Mouse (Mus musculus): ENCODE data around the gene Gm7879. TPM values are rescaled to one million over a fixed set of nuclear protein-coding genes. Genes with fewer than 3 reads are reported as not detected.
A peak's percentile ranks its signal among the peaks of the same experiment; 100 is the strongest.
"Not testable (repeated sequence)": the region's sequence is repeated elsewhere in the genome, so short reads cannot be mapped to it uniquely, and the experiment has no call there.

Gene Gm7879
- polyA plus RNA-seq (2012; ENCODE audit: insufficient read depth, low replicate concordance), result 0.30 TPM in 1 of 2 replicates, not detected in the other

DNA sequence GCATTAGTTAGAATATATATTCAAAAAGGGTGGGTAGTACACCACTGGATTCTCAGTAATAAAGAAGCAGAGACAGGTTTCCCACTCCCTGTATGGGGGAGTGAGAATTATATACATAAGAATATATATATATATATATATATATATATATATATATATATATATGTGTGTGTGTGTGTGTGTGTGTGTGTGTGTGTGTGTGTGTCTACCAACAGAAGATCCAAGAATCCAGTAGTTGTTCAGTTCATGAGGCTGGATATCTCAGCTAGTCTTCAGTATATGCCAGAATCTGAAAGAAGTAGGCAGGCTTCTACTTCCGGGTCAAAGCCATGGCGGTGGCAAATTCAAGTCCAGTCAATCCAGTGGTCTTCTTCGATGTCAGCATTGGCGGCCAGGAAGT, at the start of gene Gm7879:
TSS of gene Gm7879 (plus strand) at position 301 of the 400 bp plus-strand sequence.
- not testable (repeated sequence) for H3K4me1 ChIP-seq; H3K4me3 ChIP-seq (replicated peaks); H3K27me3 ChIP-seq (replicated peaks); H3K9me3 ChIP-seq
- peaks cover 23% of the 10 kb centered on the region for H3K36me3 ChIP-seq (replicated peaks; ENCODE audit: low read length)

DNA sequence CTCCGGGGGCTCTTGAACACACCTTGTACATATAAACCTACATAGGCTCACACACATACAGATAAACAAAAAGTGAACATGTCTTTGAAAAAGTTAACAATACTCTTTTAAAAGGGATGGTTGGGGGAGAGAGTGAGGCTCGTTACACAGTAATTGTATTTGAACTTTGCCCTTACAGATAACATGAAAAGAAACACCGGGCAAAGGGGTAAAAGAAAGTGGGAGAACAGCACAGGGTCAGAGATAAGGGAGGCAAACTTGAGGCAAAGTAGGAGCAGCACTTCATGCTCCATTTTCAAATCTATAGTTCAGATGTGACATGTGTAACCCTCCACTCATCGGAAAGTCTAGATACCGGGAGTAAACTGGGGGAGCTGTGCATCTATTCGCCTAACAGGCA, 49.3 kb upstream of the Gm7879 start:
- Histone ChIP-seq H3K4me1 (peaks cover 57% of the 10 kb centered on the region), H3K27me3 (replicated peaks) (no peaks in the 10 kb centered on the region), H3K9me3 (peaks cover 7% of the 10 kb centered on the region; the same call in 1 of the 2 replicates), H3K36me3 (replicated peaks; ENCODE audit: low read length) (no peaks in the 10 kb centered on the region), H3K4me3 (replicated peaks) (no peak overlapping the region)
- TF ChIP-seq FLI1 (IDR thresholded peaks at IDR 0.05; ENCODE audit: low read length), result no peak
- TF ChIP-seq GATA1 (IDR thresholded peaks at IDR 0.05; ENCODE audit: borderline replicate concordance, low read length), result no peak

DNA sequence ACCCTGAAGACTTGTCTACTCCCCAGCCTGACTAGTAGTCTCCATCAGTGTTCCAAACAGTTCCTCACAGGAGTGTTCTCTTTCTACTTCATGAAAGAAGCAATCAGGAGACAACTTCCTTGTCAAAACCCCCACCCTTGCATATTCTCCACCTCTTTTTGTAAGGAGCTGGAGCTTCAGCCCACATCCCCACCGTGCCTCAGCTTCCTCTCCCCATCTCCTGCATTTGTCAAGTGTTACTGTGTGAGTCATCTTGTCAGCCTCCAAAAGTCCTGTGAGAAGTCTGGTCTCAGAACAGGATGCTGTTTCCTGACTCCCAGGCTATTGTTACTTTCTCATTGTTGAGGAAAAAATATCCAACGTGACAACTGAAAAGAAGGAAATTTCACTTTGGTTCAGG, 47.6 kb upstream of the Gm7879 start:
- TF ChIP-seq GATA1 (IDR thresholded peaks at IDR 0.05; ENCODE audit: borderline replicate concordance, low read length) (no peak), FLI1 (IDR thresholded peaks at IDR 0.05; ENCODE audit: low read length) (no peak)
- no peaks in the 10 kb centered on the region for H3K9me3 ChIP-seq
- peaks cover 73% of the 10 kb centered on the region for H3K4me1 ChIP-seq
- H3K36me3 ChIP-seq (replicated peaks; ENCODE audit: low read length), result no peaks in the 10 kb centered on the region
- peak overlapping the region; percentile 74 for H3K4me3 ChIP-seq (replicated peaks)
- H3K27me3 ChIP-seq (replicated peaks), result no peaks in the 10 kb centered on the region

DNA sequence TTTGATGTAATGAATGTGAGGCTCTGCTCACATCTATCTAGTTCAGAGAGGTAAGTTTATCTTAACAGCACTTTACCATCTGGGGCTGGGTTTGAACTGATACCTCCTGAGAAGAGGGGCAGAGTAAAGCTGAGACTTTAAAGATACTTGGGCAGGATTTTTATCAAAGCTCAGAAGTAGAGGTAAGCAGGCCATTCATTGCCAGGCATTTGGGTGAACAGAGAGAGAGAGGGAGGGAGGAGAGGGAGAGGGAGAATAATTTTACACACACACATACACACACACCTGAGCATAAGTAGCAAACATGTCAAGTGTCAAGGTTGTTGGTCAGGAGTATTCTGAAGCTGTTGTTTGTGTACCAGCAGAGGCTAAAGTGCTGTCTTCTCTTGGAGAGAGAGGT, 44.7 kb upstream of the Gm7879 start, which contains the start of gene Cd38:
TSS of gene Cd38 (plus strand) at position 301 of the 400 bp plus-strand sequence.
- H3K9me3 ChIP-seq, result no peaks in the 10 kb centered on the region
- H3K36me3 ChIP-seq (replicated peaks; ENCODE audit: low read length), result peaks cover 2% of the 10 kb centered on the region
- peaks cover 87% of the 10 kb centered on the region for H3K4me1 ChIP-seq
- H3K27me3 ChIP-seq (replicated peaks), result no peaks in the 10 kb centered on the region
- H3K4me3 ChIP-seq (replicated peaks), result peak within 1 kb of the TSS; percentile 93
- no peak for TF ChIP-seq FLI1 (IDR thresholded peaks at IDR 0.05; ENCODE audit: low read length)
- no peak for TF ChIP-seq GATA1 (IDR thresholded peaks at IDR 0.05; ENCODE audit: borderline replicate concordance, low read length)

DNA sequence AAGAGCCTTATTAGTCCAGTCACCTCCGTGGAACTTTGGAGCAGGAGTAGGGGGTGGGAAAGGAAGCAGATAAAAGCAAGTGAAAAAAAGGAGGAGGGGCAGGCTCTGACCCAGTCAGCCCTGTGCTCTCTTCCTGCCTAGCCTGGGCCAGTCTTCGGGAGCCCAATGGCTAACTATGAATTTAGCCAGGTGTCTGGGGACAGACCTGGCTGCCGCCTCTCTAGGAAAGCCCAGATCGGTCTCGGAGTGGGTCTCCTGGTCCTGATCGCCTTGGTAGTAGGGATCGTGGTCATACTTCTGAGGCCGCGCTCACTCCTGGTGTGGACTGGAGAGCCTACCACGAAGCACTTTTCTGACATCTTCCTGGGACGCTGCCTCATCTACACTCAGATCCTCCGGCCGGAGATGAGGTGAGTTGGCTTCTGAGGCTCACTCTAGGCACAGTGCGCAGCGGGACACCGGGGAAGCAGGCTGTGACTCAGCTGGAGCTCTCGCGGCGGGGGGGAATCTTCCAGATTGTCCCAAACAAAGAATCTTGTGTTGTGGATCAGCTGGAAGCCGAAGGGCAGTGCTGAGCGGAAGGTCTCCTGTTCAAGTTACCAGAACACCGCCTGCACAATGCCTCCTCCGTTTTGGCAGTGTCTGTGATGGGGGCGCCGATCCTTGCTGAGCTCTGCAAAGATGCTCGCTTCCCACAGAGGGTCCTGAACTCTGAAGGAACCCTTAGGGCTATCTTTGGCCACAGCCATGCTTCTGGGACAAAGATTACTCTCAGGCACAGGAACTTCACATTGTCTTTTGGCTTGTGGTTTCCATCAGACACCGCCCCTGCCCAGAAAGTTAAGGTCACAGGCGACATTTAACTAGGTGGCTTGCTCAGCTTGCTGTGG, 44.0 kb upstream of the Gm7879 start:
- Histone ChIP-seq H3K36me3 (replicated peaks; ENCODE audit: low read length) (peaks cover 7% of the 10 kb centered on the region), H3K4me3 (replicated peaks) (peak overlapping the region; percentile 93), H3K9me3 (no peaks in the 10 kb centered on the region), H3K27me3 (replicated peaks) (no peaks in the 10 kb centered on the region), H3K4me1 (peaks cover 86% of the 10 kb centered on the region)
- no peak for TF ChIP-seq GATA1 (IDR thresholded peaks at IDR 0.05; ENCODE audit: borderline replicate concordance, low read length)
- no peak for TF ChIP-seq FLI1 (IDR thresholded peaks at IDR 0.05; ENCODE audit: low read length)

DNA sequence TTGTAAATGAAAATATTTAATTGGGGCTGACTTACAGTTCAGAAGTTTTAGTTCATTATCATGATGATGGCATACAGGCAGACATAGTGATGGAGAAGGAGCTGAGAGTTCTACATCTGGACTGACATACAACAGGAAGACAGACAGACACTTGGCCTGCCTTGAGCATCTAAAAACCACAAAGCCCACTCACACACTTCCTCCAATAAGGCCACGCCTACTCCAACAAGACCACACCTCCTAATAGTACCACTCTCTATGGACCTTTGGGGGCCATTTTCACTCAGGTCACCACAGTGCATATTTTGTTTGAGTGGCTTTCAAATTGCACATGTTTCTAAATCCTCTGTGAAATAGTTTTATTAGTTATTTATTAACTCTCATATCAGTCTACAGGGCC, 41.1 kb upstream of the Gm7879 start:
- Histone ChIP-seq H3K4me1 (peaks cover 63% of the 10 kb centered on the region), H3K27me3 (replicated peaks) (no peaks in the 10 kb centered on the region), H3K4me3 (replicated peaks) (no peak overlapping the region), H3K36me3 (replicated peaks; ENCODE audit: low read length) (peaks cover 15% of the 10 kb centered on the region), H3K9me3 (peaks cover 6% of the 10 kb centered on the region)
- TF ChIP-seq GATA1 (IDR thresholded peaks at IDR 0.05; ENCODE audit: borderline replicate concordance, low read length) (no peak), FLI1 (IDR thresholded peaks at IDR 0.05; ENCODE audit: low read length) (no peak)

DNA sequence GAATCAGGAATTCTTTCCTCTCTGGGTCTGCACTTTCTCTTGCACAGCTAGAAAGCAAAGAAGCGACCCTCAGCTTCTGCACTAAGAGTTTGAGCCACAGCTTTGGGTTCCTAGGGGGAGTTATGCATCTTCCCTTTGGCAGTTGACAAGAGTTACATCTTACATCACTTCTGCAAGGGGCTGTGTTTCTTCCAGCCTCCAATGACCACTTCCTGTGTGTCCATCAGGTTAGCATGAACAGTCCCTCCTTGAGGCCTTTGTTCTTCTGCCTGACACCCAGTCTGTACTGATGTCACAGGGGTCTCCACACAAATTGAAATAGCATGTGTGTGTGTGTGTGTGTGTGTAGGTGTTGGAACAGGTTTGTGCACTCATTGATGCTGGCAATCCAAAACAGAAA, 40.3 kb upstream of the Gm7879 start:
- H3K36me3 ChIP-seq (replicated peaks; ENCODE audit: low read length), result peaks cover 15% of the 10 kb centered on the region
- H3K4me3 ChIP-seq (replicated peaks), result no peak overlapping the region
- no peaks in the 10 kb centered on the region for H3K27me3 ChIP-seq (replicated peaks)
- TF ChIP-seq FLI1 (IDR thresholded peaks at IDR 0.05; ENCODE audit: low read length) (no peak), GATA1 (IDR thresholded peaks at IDR 0.05; ENCODE audit: borderline replicate concordance, low read length) (no peak)
- H3K9me3 ChIP-seq, result peaks cover 6% of the 10 kb centered on the region
- peaks cover 58% of the 10 kb centered on the region for H3K4me1 ChIP-seq

DNA sequence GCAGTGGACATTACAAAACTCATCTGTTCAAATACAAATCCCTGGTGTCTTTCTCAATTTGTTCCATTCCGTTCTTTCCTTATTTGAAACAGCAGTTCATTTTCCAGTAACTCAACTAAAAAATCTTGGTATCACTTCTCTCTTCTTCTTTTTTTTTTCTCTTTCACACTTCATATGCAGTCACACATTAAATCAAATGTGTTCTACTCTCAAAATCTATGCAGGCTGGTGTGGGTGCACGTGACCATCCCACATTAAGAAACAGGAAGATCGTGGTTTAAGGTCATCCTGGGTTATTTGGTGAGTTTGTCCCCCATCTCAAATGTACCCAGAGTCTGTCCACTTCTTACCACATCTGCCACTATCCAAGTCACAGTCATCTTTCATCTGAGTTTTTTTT, 30.9 kb upstream of the Gm7879 start:
- H3K36me3 ChIP-seq (replicated peaks; ENCODE audit: low read length), result peaks cover 7% of the 10 kb centered on the region
- H3K27me3 ChIP-seq (replicated peaks), result no peaks in the 10 kb centered on the region
- H3K9me3 ChIP-seq, result no peaks in the 10 kb centered on the region
- no peak for TF ChIP-seq FLI1 (IDR thresholded peaks at IDR 0.05; ENCODE audit: low read length)
- no peak for TF ChIP-seq GATA1 (IDR thresholded peaks at IDR 0.05; ENCODE audit: borderline replicate concordance, low read length)
- peaks cover 20% of the 10 kb centered on the region for H3K4me1 ChIP-seq
- no peak overlapping the region for H3K4me3 ChIP-seq (replicated peaks)

DNA sequence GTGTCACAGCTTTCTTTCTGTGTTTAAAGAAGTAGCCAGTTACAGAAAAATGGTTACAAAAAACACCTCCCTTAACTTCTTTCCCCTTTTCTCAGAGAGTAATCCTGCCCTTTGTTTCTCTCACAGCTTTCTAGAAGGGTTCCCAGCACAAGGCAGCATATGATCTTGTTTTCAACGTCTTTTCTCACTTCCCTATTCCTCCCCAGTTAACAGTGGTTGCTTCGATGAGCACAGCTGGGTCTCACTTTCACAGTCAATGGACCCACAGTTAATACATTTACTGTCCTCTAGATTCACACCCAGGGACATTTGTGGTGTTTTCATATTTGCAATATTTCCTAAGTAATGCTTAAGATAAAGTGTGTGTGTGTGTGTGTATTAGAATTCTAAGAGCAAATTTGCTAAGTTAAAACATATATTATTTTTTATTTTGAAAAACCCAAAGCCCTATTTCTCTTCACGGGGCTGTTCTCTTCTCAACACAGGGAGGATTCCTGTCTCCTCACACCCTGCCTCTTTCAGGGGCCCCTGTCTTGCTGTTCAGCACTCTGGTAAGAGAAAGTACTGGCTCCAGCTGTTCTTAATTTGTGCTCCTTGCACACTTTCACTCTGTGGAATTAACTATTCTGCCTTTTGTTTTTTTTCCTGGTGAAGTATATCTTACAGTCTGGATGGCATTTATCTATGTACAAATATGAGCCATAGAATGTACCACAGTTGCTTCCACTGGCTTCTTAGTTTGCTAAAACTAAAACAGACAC, 27.7 kb upstream of the Gm7879 start:
- no peak for TF ChIP-seq FLI1 (IDR thresholded peaks at IDR 0.05; ENCODE audit: low read length)
- no peak for TF ChIP-seq GATA1 (IDR thresholded peaks at IDR 0.05; ENCODE audit: borderline replicate concordance, low read length)
- Histone ChIP-seq H3K36me3 (replicated peaks; ENCODE audit: low read length) (peaks cover 11% of the 10 kb centered on the region), H3K9me3 (no peaks in the 10 kb centered on the region), H3K27me3 (replicated peaks) (no peaks in the 10 kb centered on the region), H3K4me3 (replicated peaks) (no peak overlapping the region), H3K4me1 (peaks cover 24% of the 10 kb centered on the region)

DNA sequence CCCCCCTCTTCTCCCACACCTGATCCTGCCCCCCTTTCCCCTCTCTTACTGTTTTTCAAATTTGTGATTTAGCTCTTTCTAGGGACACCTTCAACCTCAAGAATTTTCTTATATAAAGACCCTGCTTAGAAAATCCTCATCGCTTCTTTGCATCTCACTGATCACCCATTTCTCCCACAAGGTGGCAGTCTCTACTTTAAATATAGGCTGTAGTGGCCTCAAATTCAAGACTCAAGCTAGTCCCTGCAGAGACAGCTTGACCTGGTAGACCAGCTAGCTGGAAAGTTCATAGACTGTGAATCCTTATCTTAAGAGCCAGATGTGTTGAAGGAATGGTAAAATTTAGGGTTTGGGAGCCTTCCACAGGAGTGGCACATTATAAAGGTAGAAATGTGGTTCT, 20.6 kb upstream of the Gm7879 start:
- Histone ChIP-seq H3K4me1 (peaks cover 28% of the 10 kb centered on the region), H3K36me3 (replicated peaks; ENCODE audit: low read length) (peaks cover 4% of the 10 kb centered on the region), H3K4me3 (replicated peaks) (no peak overlapping the region), H3K9me3 (no peaks in the 10 kb centered on the region), H3K27me3 (replicated peaks) (no peaks in the 10 kb centered on the region)
- no peak for TF ChIP-seq GATA1 (IDR thresholded peaks at IDR 0.05; ENCODE audit: borderline replicate concordance, low read length)
- TF ChIP-seq FLI1 (IDR thresholded peaks at IDR 0.05; ENCODE audit: low read length), result no peak
